Mouse (Mus musculus) gastrocnemius, postnatal 4 days (tissue): ENCODE data around the gene Gjb4. TPM values are rescaled to one million over a fixed set of nuclear protein-coding genes. Genes with fewer than 3 reads are reported as not detected.

ENCODE experiments used
- DNase-seq, 2 experiments: peaks; one replicate each; pipeline ENCODE4 v3.0.0; 2021 to 2022; ENCODE audit warnings: low spot score in 2 of 2, mixed read lengths in 2 of 2
- total RNA-seq, 2 experiments: library from RNA; stranded (reverse); gene quantifications; 2 replicates each; pipeline ENCODE4 v1.2.3; 2021

Gene Gjb4
- total RNA-seq, 2 experiments from 2014 or later, result not detected

GRCm38 (mm10) chr4:127312349-127312748 is 41.5 kb downstream of the Gjb4 start:
- no peak for DNase-seq

GRCm38 (mm10) chr4:127311561-127311960 is 42.3 kb downstream of the Gjb4 start:
- no peak for DNase-seq

- DNase-seq, result no peak
These were observed 47.0 kb downstream of the Gjb4 start for GRCm38 (mm10) chr4:127306915-127307314.

- DNase-seq, result no peak
These were observed 50.1 kb downstream of the Gjb4 start for GRCm38 (mm10) chr4:127303796-127304195.

Other genes with a start within 250 kb of the Gjb4 start
- 1 to 10 TPM; 1.0 to 3.4 TPM for gene Tmem35b, start 230.4 kb downstream of the Gjb4 start, total RNA-seq
- 1 to 10 TPM; 1.2 to 1.7 TPM for gene Dlgap3, start 184.9 kb downstream of the Gjb4 start, total RNA-seq
- 10 to 100 TPM; 31.7 to 35.6 TPM for gene Smim12, start 110.3 kb downstream of the Gjb4 start, total RNA-seq
- 10 to 100 TPM; 18.2 to 19.5 TPM for gene Gja4, start 40.0 kb downstream of the Gjb4 start, total RNA-seq
- gene Gjb3, start 23.2 kb downstream of the Gjb4 start, total RNA-seq, result not detected
- gene Gjb5, start 4.1 kb upstream of the Gjb4 start, total RNA-seq, result under 1 TPM; 0.70 to 0.88 TPM